Mouse (Mus musculus) embryo, embryonic 10 days (tissue): ENCODE data around the gene Fignl1.
A peak's percentile ranks its signal among the peaks of the same experiment; 100 is the strongest.

Experiments
- DNase-seq: peaks from one replicate; pipeline ENCODE4 v3.0.0-alpha.2; 2015; ENCODE audit warnings: low spot score

Gene Fignl1

DNA sequence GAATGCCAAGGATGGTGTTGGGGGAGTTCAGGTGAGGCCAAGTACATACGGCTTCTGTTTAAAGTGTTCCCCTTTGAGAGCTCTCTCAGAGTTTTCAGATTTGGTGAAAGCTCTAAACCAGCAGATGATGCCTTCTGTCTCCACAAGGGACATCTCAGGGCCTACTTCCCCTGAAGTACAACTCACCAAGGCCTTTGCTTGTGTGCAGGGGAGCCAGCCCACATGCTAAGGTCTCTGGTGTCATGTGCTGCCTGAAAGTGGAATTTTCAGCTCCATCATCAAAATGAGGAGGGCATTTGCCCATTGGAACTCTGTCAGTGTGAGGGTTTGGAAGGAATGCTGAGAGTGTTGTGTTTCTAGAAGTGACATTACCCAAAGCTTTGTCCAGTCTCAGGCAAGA, 43.3 kb downstream of the Fignl1 start:
- no peak for DNase-seq

- DNase-seq = no peak
Observed at GRCm38 (mm10) chr11:11763211-11763666, 45.5 kb downstream of the Fignl1 start.

- no peak for DNase-seq
Observed at GRCm38 (mm10) chr11:11758883-11759282, 49.9 kb downstream of the Fignl1 start.

GRCm38 (mm10) chr11:11758121-11758520, 50.6 kb downstream of the Fignl1 start:
- no peak for DNase-seq

- DNase-seq = no peak
Observed at GRCm38 (mm10) chr11:11752859-11753258, 55.9 kb downstream of the Fignl1 start.

- DNase-seq = no peak
Observed at GRCm38 (mm10) chr11:11751091-11751490, 57.7 kb downstream of the Fignl1 start.

- no peak for DNase-seq
Observed at GRCm38 (mm10) chr11:11744222-11744621, 64.5 kb downstream of the Fignl1 start.

- peak; percentile 71 for DNase-seq
Observed at GRCm38 (mm10) chr11:11742626-11743025, 66.1 kb downstream of the Fignl1 start.

DNA sequence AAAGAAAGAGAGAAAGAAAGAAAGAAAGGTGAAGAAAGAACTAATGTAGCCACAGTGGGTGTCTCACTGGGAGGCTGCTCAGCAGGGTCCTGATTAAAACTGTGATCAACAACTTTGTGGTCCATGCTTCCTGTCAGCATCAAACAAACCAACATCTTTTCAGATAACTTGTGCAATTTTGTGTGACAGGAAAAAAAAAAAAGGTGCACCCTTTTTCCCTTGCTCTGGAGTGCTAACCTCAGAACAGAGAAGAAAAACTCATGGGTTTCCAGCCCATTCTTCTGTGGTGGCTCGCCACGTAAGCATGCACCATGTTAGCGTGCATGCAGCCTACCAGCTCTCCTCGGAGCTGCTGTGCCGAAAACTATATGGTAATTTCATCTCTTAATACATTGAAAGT, 67.2 kb downstream of the Fignl1 start:
- DNase-seq = no peak

DNA sequence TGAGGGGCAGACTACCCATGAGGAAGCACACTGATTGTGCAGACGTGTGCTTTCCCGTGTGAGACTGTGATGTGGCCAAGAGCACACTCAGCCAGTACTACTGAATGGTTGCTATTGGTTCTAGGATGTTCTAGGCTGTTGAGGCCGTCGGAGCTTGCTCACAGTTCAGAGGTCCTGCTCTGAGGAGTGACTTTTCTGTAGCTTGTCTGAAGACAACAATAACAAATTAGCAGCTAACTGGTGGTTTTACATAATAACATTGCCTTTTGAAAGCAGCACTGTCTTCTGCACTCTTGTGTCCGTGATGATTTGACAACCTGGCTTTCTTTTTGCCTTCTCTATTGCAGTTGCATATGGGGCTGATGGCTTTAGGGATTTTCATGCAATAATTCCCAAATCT, 68.2 kb downstream of the Fignl1 start:
- no peak for DNase-seq

DNA sequence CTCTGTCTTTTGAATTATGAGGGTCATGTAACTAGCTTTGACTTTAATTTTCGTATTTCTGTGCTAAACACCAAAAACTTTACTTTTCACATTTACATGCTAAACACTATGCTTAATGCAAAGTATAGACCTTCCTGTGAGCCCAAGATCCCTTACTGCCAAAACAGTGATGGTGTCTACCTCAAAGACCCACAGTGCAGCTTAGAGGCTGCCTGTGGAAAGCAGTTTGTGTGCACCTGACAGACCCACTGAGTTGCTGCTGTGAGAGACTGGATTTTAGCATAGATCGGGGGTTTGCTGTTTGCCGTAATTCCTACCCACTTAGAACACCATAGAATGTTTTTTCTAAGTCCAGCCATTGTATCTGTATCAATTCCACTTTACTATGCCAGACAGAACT, 69.7 kb downstream of the Fignl1 start:
- no peak for DNase-seq

- no peak for DNase-seq
Observed at GRCm38 (mm10) chr11:11737562-11737961, 71.2 kb downstream of the Fignl1 start.
